Mouse (Mus musculus): ENCODE measurements at regions not wholly inside any gene's neighbourhood (a gene's known extent, or its start where the extent isn't known, plus 50 kb on each side); places are given as distances from the start of the nearest gene placed in this dataset.

GRCm38 (mm10) chr13:111977769-111978674 lies 169.2 kb upstream of the Map3k1 start:
- DNase-seq (ENCODE audit: low read depth): peak; percentile 88

GRCm38 (mm10) chr13:111978675-111979020 lies 169.9 kb upstream of the Map3k1 start:
- DNase-seq (ENCODE audit: low read depth): no peak

- peak; percentile 68 for DNase-seq (ENCODE audit: low read depth)
These were observed 170.8 kb upstream of the Map3k1 start for GRCm38 (mm10) chr13:111979428-111980204.

GRCm38 (mm10) chr13:111980205-111980595 lies 171.4 kb upstream of the Map3k1 start:
- peak; percentile 61 for DNase-seq (ENCODE audit: low read depth)

GRCm38 (mm10) chr13:111981103-111981502 lies 172.3 kb upstream of the Map3k1 start:
- no peak for DNase-seq (ENCODE audit: low read depth)

- DNase-seq (ENCODE audit: low read depth): peak; percentile 67
These were observed 174.1 kb upstream of the Map3k1 start for GRCm38 (mm10) chr13:111982796-111983460.

GRCm38 (mm10) chr13:111984081-111984574 lies 175.3 kb upstream of the Map3k1 start:
- peak; percentile 89 for DNase-seq (ENCODE audit: low read depth)

- DNase-seq (ENCODE audit: low read depth): no peak
These were observed 176.6 kb upstream of the Map3k1 start for GRCm38 (mm10) chr13:111985406-111985805.

GRCm38 (mm10) chr13:111986681-111987080 lies 177.9 kb upstream of the Map3k1 start:
- DNase-seq (ENCODE audit: low read depth): no peak

- DNase-seq (ENCODE audit: low read depth): no peak
These were observed 178.6 kb upstream of the Map3k1 start for GRCm38 (mm10) chr13:111987420-111987819.

- no peak for DNase-seq (ENCODE audit: low read depth)
These were observed 182.2 kb upstream of the Map3k1 start for GRCm38 (mm10) chr13:111990913-111991534.

GRCm38 (mm10) chr13:111992075-111992847 lies 183.5 kb upstream of the Map3k1 start:
- DNase-seq (ENCODE audit: low read depth): no peak

- DNase-seq (ENCODE audit: low read depth): no peak
These were observed 186.2 kb upstream of the Map3k1 start for GRCm38 (mm10) chr13:111994862-111995490.

GRCm38 (mm10) chr13:111995716-111996115 lies 186.9 kb upstream of the Map3k1 start:
- no peak for DNase-seq (ENCODE audit: low read depth)

- DNase-seq (ENCODE audit: low read depth): no peak
These were observed 188.1 kb upstream of the Map3k1 start for GRCm38 (mm10) chr13:111996910-111997309.

- DNase-seq (ENCODE audit: low read depth): no peak
These were observed 189.5 kb upstream of the Map3k1 start for GRCm38 (mm10) chr13:111997980-111998945.

GRCm38 (mm10) chr13:111999647-112000292 lies 191.0 kb upstream of the Map3k1 start:
- DNase-seq (ENCODE audit: low read depth): peak; percentile 55

- no peak for DNase-seq (ENCODE audit: low read depth)
These were observed 191.5 kb upstream of the Map3k1 start for GRCm38 (mm10) chr13:112000293-112000665.

- no peak for DNase-seq (ENCODE audit: low read depth)
These were observed 191.9 kb upstream of the Map3k1 start for GRCm38 (mm10) chr13:112000696-112001095.
